Mouse (Mus musculus): Measurements from ENCODE around the gene Cyth2. TPM values are rescaled to one million over a fixed set of nuclear protein-coding genes. Genes with fewer than 3 reads are reported as not detected.

Gene Cyth2
- total RNA-seq, 2 experiments from 2014 or later, result 229 to 242 TPM

GRCm38 (mm10) chr7:45815984-45816351 is 1.6 kb upstream of the Cyth2 start:
- intact Hi-C loops (cut with DNase I), result no loop called here
- DNase-seq (ENCODE audit: extremely low spot score in 1 of 2, low spot score in 2 of 2), result no peak

- intact Hi-C loops (cut with DNase I), result no loop called here
- DNase-seq (ENCODE audit: extremely low spot score in 1 of 2, low spot score in 2 of 2), result peak in 1 of 2 experiments; percentile 33
These were observed 1.1 kb upstream of the Cyth2 start for GRCm38 (mm10) chr7:45815323-45815983.

- intact Hi-C loops (cut with DNase I), result no loop called here
- peak in 1 of 2 experiments; percentile 27 for DNase-seq (ENCODE audit: extremely low spot score in 1 of 2, low spot score in 2 of 2)
These were observed 460 bp upstream of the Cyth2 start for GRCm38 (mm10) chr7:45814841-45815240.

GRCm38 (mm10) chr7:45812921-45813320 is 1.5 kb downstream of the Cyth2 start:
- DNase-seq (ENCODE audit: extremely low spot score in 1 of 2, low spot score in 2 of 2), result no peak
- intact Hi-C loops (cut with DNase I), result no loop called here

GRCm38 (mm10) chr7:45809276-45810075 is 4.9 kb downstream of the Cyth2 start:
- DNase-seq (ENCODE audit: extremely low spot score in 1 of 2, low spot score in 2 of 2), result no peak
- intact Hi-C loops (cut with DNase I), result no loop called here

- intact Hi-C loops (cut with DNase I), result no loop called here
- peak in 1 of 2 experiments; percentile 45 for DNase-seq (ENCODE audit: extremely low spot score in 1 of 2, low spot score in 2 of 2)
These were observed 5.9 kb downstream of the Cyth2 start for GRCm38 (mm10) chr7:45808471-45808870.

- intact Hi-C loops (cut with DNase I), result no loop called here
- DNase-seq (ENCODE audit: extremely low spot score in 1 of 2, low spot score in 2 of 2), result no peak
These were observed 8.4 kb downstream of the Cyth2 start for GRCm38 (mm10) chr7:45805941-45806340.

GRCm38 (mm10) chr7:45802551-45802950 is 11.8 kb downstream of the Cyth2 start:
- no peak for DNase-seq (ENCODE audit: extremely low spot score in 1 of 2, low spot score in 2 of 2)
- intact Hi-C loops (cut with DNase I), result no loop called here

GRCm38 (mm10) chr7:45801348-45801747 is 13.0 kb downstream of the Cyth2 start:
- peak; percentile 91 to 93 for DNase-seq (ENCODE audit: extremely low spot score in 1 of 2, low spot score in 2 of 2)
- intact Hi-C loops (cut with DNase I), result loop anchor here (2.0 kb wide), 1 partner anchor 63 kb away; no protein-coding TSS in a partner anchor

- DNase-seq (ENCODE audit: extremely low spot score in 1 of 2, low spot score in 2 of 2), result no peak
- intact Hi-C loops (cut with DNase I), result loop anchor here (2.0 kb wide), 1 partner anchor 62 kb away; no protein-coding TSS in a partner anchor
These were observed 13.7 kb downstream of the Cyth2 start for GRCm38 (mm10) chr7:45800546-45801204.

GRCm38 (mm10) chr7:45800001-45800400 is 14.4 kb downstream of the Cyth2 start:
- no peak for DNase-seq (ENCODE audit: extremely low spot score in 1 of 2, low spot score in 2 of 2)
- intact Hi-C loops (cut with DNase I), result loop anchor here (2.0 kb wide), 1 partner anchor 61 kb away; no protein-coding TSS in a partner anchor

- no peak for DNase-seq (ENCODE audit: extremely low spot score in 1 of 2, low spot score in 2 of 2)
- intact Hi-C loops (cut with DNase I), result no loop called here
These were observed 15.4 kb downstream of the Cyth2 start for GRCm38 (mm10) chr7:45798931-45799330.

- intact Hi-C loops (cut with DNase I), result no loop called here
These were observed 15.9 kb downstream of the Cyth2 start for GRCm38 (mm10) chr7:45798511-45798836.

GRCm38 (mm10) chr7:45797661-45798510 is 16.5 kb downstream of the Cyth2 start:
- peak in 1 of 2 experiments; percentile 42 for DNase-seq (ENCODE audit: extremely low spot score in 1 of 2, low spot score in 2 of 2)
- intact Hi-C loops (cut with DNase I), result no loop called here

More at GRCm38 (mm10) chr7:45798511-45798836, 15.9 kb downstream of the Cyth2 start:
- peak in 1 of 2 experiments; percentile 52 for DNase-seq (ENCODE audit: extremely low spot score in 1 of 2, low spot score in 2 of 2)

- no peak for DNase-seq (ENCODE audit: extremely low spot score in 1 of 2, low spot score in 2 of 2)
- intact Hi-C loops (cut with DNase I), result no loop called here
These were observed 17.4 kb downstream of the Cyth2 start for GRCm38 (mm10) chr7:45796950-45797349.

GRCm38 (mm10) chr7:45794971-45795370 is 19.4 kb downstream of the Cyth2 start:
- DNase-seq (ENCODE audit: extremely low spot score in 1 of 2, low spot score in 2 of 2), result no peak
- intact Hi-C loops (cut with DNase I), result no loop called here

GRCm38 (mm10) chr7:45793969-45794585 is 20.3 kb downstream of the Cyth2 start:
- intact Hi-C loops (cut with DNase I), result no loop called here
- no peak for DNase-seq (ENCODE audit: extremely low spot score in 1 of 2, low spot score in 2 of 2)

- DNase-seq (ENCODE audit: extremely low spot score in 1 of 2, low spot score in 2 of 2), result no peak
- intact Hi-C loops (cut with DNase I), result no loop called here
These were observed 21.1 kb downstream of the Cyth2 start for GRCm38 (mm10) chr7:45793240-45793639.
